ENCODE assay signal across 8 mouse cellular contexts in the genomic region with DNA sequence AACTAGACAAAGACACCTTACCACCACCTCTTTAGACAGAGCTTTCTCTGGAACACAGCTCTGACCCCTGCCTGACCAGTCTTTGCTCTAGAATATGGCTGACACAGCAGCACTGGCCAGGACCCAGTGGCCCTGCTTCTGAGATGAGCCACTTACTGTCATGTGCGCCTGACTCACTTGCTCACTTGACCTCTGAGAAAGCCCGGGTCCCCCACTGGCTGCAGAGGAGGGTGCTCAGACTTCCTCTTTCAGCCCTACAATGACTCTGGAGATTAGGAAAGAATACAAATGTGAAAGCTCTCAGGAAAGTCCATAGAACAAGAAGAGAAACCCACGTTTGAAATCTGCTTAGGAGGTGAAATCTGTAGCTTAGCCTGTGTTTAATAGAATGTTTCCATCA. TPM values are rescaled to one million over a fixed set of nuclear protein-coding genes. Genes with fewer than 3 reads are reported as not detected.
A peak's percentile ranks its signal among the peaks of the same experiment; 100 is the strongest.
DNase-seq lines count a peak whose midpoint lies in the region; ATAC-seq lines count a peak whose summit lies in the region.

No protein-coding gene starts in this region.

- H3K4me2 ChIP-seq in heart, embryonic 15.5 days: no peak overlapping the region
- H3K4me2 ChIP-seq in forebrain, embryonic 12.5 days: no peak overlapping the region

- no peaks in the 10 kb centered on the region for H3K27me3 ChIP-seq in heart, embryonic 15.5 days
- H3K27me3 ChIP-seq in forebrain, embryonic 12.5 days: no peaks in the 10 kb centered on the region

- H3K4me1 ChIP-seq in heart, embryonic 15.5 days (replicated peaks): no peaks in the 10 kb centered on the region
- no peaks in the 10 kb centered on the region for H3K4me1 ChIP-seq in forebrain, embryonic 12.5 days

- H3K9me3 ChIP-seq in heart, embryonic 15.5 days (replicated peaks): no peaks in the 10 kb centered on the region
- H3K9me3 ChIP-seq in forebrain, embryonic 12.5 days: no peaks in the 10 kb centered on the region

- no peak overlapping the region for H3K4me3 ChIP-seq in heart, embryonic 15.5 days
- no peak overlapping the region for H3K4me3 ChIP-seq in forebrain, embryonic 12.5 days (replicated peaks)

- H3K36me3 ChIP-seq in heart, embryonic 15.5 days: peaks cover 34% of the 10 kb centered on the region
- H3K36me3 ChIP-seq in forebrain, embryonic 12.5 days (replicated peaks): peaks cover 74% of the 10 kb centered on the region

- DNase-seq in layer of hippocampus, adult 9-11 months: peak; percentile 75
- no peak for DNase-seq in layer of hippocampus, postnatal 25 days (ENCODE audit: extremely low spot score in 1 of 2, low spot score in 1 of 2)
- peak; percentile 49 for DNase-seq in adipocyte (ENCODE audit: low spot score)
- DNase-seq in lung, postnatal 36 days: peak; percentile 70
- no peak for DNase-seq in left cerebral cortex, adult 8-10 months (ENCODE audit: low spot score in 2 of 2)
- no peak for DNase-seq in layer of hippocampus, postnatal 14 days (ENCODE audit: low spot score in 2 of 2)

- 27% methylated on average over 3 of the region's 3 CpGs for WGBS in heart, embryonic 15.5 days
- WGBS in forebrain, embryonic 12.5 days: 65% methylated on average over 3 of the region's 3 CpGs

- no peak for ATAC-seq in heart, embryonic 15.5 days (replicated peaks; ENCODE audit: insufficient number of reproducible peaks, insufficient read depth, low FRiP score, low read depth)
- no peak for ATAC-seq in forebrain, embryonic 12.5 days (ENCODE audit: low FRiP score)

- no peak overlapping the region for H3K9ac ChIP-seq in heart, embryonic 15.5 days
- no peak overlapping the region for H3K9ac ChIP-seq in forebrain, embryonic 12.5 days

- H3K27ac ChIP-seq in heart, embryonic 15.5 days: peak overlapping the region; percentile 42; the same call in 1 of the 2 replicates
- H3K27ac ChIP-seq in forebrain, embryonic 12.5 days: no peak overlapping the region

RNA-seq across cellular contexts. Expression of a gene that starts 45.1 kb away (rescaled TPM):
- total RNA-seq in layer of hippocampus, postnatal 25 days (2021): 10 to 100 TPM; 94.2 to 98.6 TPM
- polyA plus RNA-seq in heart, embryonic 15.5 days (2015; fragmentation: Nextera tagmentation; extraction: Ambion mirVana): 67.4 and 71.0 TPM in 2 replicates
- 100 to 1,000 TPM; 101 to 106 (median 103) TPM for total RNA-seq in left cerebral cortex, adult 8-10 months (2022)
- 99.9 and 103 TPM in 2 replicates for polyA plus RNA-seq in forebrain, embryonic 12.5 days (2016; fragmentation: Nextera tagmentation; extraction: Ambion mirVana)
- total RNA-seq in layer of hippocampus, postnatal 14 days (2021): 100 to 1,000 TPM in 1 of 2 experiments, 10 to 100 TPM in 1; 98.3 to 108 TPM

Comparison
In these comparisons a context has a peak if more than half of its experiments do, and no peak if none do; other contexts are left out.
1. DNase-seq: peak in layer of hippocampus, adult 9-11 months (single experiment), adipocyte (single experiment) and lung, postnatal 36 days (single experiment); none in layer of hippocampus, postnatal 25 days (0 of 2), left cerebral cortex, adult 8-10 months (0 of 2) and layer of hippocampus, postnatal 14 days (0 of 2).